Mouse (Mus musculus) left cerebral cortex, adult 8-10 months (tissue): Measurements from ENCODE around the gene Rora. TPM values are rescaled to one million over a fixed set of nuclear protein-coding genes. Genes with fewer than 3 reads are reported as not detected.
"Not testable (repeated sequence)": the region's sequence is repeated elsewhere in the genome, so short reads cannot be mapped to it uniquely, and the experiment has no call there.

Experiments used
- DNase-seq, 2 experiments: peaks; one replicate each; pipeline ENCODE4 v3.0.0; 2022; ENCODE audit warnings: low spot score in 2 of 2
- total RNA-seq, 4 experiments: library from RNA; stranded (reverse); gene quantifications; 2 replicates each; pipeline ENCODE4 v1.2.4; 2022

The Rora gene
- total RNA-seq, 4 experiments from 2014 or later: 63.5 to 74.1 (median 72.9) TPM

GRCm38 (mm10) chr9:69073271-69073670 lies 419.7 kb downstream of the Rora start:
- no peak for DNase-seq

DNA sequence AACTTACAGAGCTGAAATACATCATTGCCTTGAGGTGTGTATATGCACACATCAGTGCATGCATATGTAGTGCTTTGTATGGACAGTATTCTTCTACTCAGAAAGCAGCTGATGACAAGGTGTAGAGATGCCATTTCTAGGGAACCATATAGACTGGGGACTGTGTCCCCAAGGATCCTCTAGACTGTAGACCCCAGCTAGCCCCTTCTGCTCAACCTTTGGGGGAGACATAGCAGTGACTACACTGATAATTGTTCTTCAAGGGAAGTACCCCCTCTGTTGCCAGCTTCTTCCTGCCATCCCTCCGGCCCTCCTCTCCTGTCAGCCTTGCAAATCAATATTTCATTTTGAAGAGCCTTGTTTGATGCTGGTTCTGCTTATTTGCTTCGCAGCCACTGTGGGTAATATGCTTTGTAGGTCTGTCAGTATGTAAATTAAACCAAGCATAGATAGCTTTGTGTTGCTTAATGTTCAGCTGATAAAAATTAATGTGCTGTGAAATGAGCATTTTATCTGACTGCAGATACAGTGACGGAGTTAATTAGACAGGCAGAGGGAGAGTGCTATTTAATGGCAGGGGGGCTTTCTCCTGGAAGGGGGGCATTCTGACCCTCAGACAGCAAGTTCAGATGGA lies 430.6 kb downstream of the Rora start:
- no peak for DNase-seq

DNA sequence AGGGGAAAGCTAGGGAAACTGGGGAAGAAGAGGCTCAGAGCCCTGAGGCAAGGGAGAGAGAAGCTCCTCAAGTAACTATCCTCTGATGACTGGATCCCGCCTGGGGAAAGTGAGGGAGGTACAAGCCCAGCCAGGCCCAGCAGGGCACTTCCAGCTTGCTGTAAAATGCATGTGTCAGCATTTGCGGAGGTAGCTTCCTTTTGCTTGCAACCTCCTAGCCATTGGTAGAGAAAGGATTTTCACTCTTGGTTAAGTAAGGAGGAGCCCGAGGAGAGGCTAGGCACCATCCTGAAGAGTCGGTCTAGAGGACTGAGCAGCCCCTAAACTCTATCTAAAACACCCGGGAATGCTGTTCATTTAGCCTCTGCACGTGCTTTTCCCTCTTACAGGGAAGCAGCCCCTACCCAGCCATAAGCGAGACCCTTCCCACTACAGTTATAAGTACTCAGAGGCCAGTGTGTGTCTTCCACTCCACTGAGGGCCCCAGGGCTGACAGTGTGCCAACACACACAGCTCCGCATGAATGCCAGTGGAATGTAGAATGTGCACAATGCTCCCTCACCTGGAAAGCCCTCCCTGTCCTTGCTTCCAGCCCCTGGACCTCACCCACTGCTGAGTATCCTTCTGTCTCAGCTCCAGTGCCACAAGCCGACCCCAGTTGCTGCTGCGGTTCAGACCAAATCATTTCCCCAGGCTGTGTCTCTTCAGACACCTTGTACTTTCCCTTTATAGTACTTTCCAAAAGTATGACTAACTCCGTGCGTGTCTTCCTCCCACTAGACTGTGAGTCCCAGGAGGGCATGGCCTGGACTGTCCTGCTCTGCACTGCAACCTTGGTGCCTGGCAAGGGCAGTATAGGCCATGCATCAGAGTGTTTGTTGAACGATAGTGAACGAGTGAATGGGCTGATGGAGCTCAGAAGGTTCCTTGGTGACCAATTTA lies 431.4 kb downstream of the Rora start:
- DNase-seq: no peak

DNA sequence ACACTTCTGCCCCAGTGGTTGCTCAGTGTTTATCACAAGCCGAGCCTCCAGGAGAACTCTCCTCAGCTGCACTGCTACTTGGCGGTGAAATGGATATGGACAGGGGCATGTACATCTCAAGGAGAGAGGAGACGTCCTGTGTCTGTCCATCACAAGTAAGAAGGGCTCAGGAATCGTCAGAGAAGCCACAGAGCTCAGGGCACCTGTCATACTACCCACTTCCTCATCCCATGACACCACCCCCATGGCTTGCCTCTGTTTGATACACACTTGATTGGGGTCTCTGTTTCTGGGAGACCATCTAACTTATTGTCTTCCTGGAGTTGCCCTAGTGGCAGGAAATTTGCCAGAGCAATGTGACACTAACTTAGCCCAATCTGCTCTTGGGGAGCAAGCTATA lies 433.3 kb downstream of the Rora start:
- no peak for DNase-seq

DNA sequence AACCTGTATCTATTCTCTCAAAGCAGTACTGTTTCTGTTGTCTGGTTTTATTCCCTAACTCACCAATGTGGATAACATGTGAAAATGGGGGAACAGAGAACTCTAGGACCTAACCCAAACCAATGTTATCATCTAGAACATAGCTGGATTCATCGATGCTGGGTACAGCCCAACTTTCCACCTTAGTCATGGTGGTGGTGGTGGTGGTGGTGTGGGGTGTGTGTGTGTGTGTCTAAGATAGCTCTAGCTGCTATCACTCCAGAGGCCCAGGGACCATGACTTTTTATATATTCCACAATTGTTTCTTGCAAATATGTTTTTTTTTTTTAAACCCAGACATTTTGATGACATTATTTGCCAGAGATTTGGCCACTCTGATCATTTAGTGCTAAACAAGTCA lies 433.7 kb downstream of the Rora start:
- no peak for DNase-seq

- DNase-seq: no peak
These were observed 437.2 kb downstream of the Rora start for GRCm38 (mm10) chr9:69090749-69091270.

DNA sequence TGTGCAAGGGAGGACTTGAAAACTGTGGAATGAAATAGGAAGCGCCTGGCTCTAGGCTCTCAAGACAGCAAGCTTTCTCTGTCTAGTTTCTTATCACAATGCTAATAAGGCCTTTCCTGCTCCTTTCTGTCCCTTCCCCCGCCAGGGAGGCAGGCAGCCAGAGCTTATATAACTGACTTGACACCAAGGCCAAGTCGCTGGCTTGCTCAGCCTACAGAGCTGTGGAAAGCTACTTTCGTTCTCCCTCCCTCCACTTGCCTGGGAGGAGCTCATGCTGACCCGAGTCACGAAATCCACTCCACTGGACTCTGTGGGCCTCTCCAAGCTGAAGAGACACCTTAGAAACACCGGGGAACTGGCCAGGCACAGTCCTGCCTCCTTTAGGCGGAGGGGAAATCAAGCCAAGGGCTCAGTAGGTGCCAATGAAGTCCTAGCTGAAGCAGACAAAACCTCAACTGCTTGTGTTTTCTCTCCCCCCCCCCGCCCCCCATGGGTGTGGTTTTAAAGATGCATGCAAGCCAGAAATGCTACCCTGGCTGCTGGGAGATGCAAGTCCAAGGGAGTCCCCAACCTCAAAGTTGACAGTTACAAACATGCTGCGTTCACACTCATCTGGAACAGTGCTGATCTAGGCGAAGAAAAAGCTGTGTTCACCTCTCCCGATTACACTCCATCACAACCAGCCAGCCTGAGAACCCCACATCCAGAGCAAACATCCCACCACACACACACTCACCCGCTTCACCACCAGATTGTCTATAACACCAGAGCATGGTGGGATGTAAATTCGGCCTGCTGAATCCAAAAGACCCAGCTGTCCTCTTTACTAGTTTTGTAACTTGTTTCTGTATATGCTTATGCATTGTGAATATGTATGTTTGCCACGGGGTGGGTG lies 438.8 kb downstream of the Rora start:
- peak; percentile 32 to 57 for DNase-seq

- DNase-seq: not testable (repeated sequence)
These were observed 446.7 kb downstream of the Rora start for GRCm38 (mm10) chr9:69100153-69100756.

- DNase-seq: no peak
These were observed 450.7 kb downstream of the Rora start for GRCm38 (mm10) chr9:69104321-69104720.

GRCm38 (mm10) chr9:69109618-69110300 lies 456.2 kb downstream of the Rora start:
- no peak for DNase-seq

DNA sequence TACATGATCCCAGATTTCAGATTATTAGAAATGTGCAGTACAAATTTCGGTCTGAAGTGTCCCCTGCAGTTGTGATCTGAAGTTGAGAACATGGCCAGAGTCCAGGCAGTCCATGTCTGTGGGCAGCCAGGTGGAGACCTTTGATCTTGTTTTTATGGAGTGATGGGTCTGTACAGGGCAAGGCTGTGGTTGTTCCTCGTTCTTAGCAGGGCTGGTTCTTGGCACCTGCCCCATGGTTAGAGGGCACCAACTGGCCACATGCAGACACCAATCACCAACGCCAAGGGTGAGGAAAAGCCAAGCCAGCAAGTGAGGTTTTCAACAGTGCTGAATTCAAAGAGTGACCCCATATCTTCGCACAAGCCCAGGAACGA lies 456.7 kb downstream of the Rora start:
- no peak for DNase-seq

- DNase-seq: no peak
These were observed 457.1 kb downstream of the Rora start for GRCm38 (mm10) chr9:69110706-69111105.

DNA sequence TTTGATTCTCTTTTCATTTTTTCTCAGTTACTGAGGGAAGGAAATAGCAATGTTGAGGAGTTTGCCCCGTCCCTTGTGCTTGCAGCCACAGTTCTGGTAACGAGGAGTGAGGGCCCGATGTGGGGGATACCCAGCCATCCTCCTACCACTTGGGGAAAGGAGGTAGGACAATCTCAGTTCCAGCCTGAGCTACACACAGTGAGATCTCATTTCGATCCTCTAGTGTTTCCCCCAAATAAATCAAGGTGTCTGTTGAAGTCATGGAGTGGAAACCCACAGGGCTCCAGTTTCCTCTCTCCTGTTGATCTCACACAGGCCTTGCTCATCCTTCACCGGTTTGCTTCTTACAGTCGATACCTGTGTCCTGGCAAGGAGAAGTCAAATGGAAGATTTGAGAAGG lies 458.0 kb downstream of the Rora start:
- DNase-seq: no peak

DNA sequence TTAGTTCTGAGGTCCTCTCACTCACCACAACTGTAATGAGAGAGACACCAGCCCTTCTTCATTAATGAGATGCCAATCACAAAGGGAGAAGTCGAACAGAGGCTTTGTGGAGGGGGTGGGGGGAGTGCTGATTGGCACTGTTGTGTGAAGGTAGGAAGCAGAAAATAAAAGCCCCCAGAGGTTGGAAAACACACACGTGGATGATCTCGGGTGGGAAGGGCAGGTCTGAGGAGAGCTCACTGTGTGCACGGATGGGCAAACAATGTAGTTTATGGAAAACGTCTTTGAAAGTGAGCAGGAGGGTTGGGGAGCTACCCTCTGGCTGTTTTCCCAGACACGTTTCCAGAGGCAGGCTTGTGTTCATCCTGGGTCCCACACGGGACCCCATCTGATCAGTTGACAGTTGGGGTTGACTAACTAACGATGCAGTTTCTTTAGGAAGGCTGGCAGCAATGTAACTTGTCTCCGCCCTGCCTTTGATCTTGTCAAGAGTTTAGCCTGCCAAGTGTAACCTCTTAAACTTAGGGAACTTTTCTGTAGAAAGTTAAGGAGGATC lies 460.9 kb downstream of the Rora start:
- DNase-seq: no peak

GRCm38 (mm10) chr9:69116740-69117139 lies 463.2 kb downstream of the Rora start:
- no peak for DNase-seq

DNA sequence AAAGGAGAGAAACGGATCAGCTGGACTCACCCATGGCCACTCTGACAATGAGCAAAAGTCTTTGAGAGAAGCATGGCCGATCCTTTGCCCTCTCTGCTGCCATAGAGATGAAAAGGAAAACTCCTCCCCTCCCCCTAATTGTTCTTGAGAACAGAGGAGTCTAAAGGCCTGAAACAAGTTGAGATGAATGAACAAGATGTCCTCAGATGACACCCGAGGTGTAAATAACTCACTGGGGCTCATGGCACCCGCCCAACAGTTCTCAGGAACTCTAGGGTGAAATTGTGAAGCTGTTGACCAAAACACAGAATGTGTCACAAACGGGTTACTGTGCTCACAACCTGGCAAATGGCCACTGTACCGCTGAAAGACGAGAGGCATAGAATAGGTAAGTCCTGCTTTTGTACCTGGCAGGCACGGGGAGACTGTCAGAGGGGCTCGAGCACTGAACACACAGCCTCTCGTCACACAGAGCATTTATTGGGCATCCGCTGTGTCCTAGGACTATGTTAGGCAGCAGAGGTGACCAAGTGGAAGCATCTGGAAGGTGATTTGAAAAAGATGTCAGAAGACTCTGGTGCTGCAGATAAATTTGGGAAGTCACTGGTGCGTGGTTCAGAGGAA lies 467.6 kb downstream of the Rora start:
- DNase-seq: peak in 1 of 2 experiments; percentile 20

- peak in 1 of 2 experiments; percentile 28 for DNase-seq
These were observed 471.6 kb downstream of the Rora start for GRCm38 (mm10) chr9:69125011-69125786.

DNA sequence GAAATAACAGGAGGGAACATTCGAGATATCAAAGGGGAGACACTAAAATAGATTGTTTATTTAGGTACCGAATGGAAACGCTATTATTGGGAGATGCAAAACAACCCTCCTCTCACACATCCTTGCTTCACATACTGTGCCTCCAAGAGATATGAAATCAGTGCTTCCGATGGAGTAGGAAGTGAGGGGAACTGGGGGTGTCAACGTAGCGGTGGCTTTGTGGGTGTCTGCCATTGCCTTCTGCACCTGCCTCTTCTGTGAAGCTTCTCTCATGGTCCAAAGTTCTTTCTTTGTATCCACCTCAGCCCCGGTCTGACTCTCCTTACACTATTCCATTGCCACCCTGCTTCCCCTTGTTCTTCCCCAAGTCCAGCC lies 472.2 kb downstream of the Rora start:
- peak in 1 of 2 experiments; percentile 23 for DNase-seq

- DNase-seq: no peak
These were observed 473.0 kb downstream of the Rora start for GRCm38 (mm10) chr9:69126595-69126994.
